Mouse (Mus musculus) testis, adult 2 months (tissue): ENCODE measurements at regions not wholly inside any gene's neighbourhood (a gene's known extent, or its start where the extent isn't known, plus 50 kb on each side); places are given as distances from the start of the nearest gene placed in this dataset.

Experiments used
- CTCF ChIP-seq: fragments of 200-500 bp; IDR thresholded peaks from 2 replicates; pipeline ENCODE4 v1.5.1; 2012; ENCODE audit warnings: low read depth, mild to moderate bottlenecking, inconsistent platforms, low read length, moderate library complexity; ENCODE audit not compliant: control insufficient read depth, insufficient read depth, insufficient replicate concordance
- POLR2A ChIP-seq: fragments of 200-500 bp; IDR thresholded peaks from 2 replicates; pipeline ENCODE4 v1.6.1; 2012; ENCODE audit warnings: low read depth, mild to moderate bottlenecking, inconsistent platforms, low read length, moderate library complexity; ENCODE audit not compliant: control insufficient read depth

DNA sequence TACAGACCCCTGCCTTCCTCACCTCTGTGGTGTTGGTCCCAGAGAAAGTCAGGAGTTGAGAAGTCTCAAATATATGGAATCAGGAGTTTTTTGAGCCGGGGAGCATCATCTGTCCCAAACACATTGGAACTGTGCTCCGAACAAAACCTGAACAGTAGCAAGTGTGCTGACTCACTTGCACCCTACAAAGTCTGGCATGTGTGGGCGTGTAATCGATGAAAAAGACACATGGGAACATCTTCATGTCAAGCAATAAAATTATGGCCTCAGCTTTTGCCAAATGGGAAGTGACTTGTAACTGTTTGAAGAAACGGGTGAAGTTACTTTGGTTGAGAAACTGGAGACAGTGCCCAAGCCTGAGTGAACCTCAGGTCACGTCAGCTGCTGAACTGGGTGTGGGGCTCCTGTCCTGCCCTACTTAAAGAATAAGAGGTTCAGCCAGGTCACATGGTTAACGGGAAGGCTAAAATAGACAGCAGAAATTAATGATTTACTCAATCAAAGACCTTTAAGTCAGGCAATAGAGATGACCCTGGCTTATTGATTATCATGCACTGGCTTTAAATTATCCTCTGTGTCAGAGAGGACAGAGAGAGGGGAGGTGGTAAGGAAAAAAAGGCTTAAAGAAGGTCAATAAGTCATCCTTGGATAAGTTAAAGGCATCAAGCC lies 80.6 kb upstream of the Sel1l start:
- TF ChIP-seq POLR2A (no peak), CTCF (no peak)
